Mouse (Mus musculus): Measurements from ENCODE around the gene Hmga1.

The Hmga1 gene

DNA sequence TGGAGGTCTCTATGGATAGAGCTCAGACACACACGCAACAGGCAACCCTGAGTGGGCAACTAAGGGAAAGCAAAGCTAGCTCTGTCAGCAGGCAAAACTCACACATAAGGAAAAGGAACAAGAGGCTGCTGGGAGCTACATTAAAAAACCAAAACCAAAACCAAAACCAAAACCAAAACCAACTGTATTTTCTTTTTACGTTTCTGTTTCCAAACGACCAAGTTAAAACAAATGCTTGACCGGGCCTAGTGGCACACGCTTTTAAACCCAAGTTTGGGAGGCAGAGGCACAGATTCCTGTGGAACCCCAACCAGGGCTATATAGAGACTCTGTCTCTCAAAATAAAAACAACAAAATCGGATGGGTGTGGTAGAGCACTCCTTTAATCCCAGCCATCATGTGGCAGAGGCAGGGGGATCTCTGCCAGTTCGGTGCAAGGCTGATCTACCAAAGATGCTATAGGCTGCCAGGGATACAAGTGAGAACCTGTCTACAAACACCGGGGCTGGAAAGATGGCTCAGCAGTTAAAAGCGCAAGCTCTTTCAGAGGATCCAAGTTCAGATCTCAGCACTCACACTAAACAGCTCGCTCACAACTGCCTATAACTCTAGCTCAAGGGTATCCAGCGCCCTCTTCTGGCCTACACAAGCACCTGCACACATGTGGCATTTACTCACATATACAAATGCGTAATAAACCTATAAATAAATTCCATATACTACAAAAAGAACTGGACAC, 35.7 kb downstream of the Hmga1 start:
- DNase-seq, result no peak

- DNase-seq, result no peak
Observed at GRCm38 (mm10) chr17:27592565-27592910, 36.2 kb downstream of the Hmga1 start.

- peak; percentile 47 to 57 for DNase-seq
Observed at GRCm38 (mm10) chr17:27595659-27596375, 39.5 kb downstream of the Hmga1 start.

DNA sequence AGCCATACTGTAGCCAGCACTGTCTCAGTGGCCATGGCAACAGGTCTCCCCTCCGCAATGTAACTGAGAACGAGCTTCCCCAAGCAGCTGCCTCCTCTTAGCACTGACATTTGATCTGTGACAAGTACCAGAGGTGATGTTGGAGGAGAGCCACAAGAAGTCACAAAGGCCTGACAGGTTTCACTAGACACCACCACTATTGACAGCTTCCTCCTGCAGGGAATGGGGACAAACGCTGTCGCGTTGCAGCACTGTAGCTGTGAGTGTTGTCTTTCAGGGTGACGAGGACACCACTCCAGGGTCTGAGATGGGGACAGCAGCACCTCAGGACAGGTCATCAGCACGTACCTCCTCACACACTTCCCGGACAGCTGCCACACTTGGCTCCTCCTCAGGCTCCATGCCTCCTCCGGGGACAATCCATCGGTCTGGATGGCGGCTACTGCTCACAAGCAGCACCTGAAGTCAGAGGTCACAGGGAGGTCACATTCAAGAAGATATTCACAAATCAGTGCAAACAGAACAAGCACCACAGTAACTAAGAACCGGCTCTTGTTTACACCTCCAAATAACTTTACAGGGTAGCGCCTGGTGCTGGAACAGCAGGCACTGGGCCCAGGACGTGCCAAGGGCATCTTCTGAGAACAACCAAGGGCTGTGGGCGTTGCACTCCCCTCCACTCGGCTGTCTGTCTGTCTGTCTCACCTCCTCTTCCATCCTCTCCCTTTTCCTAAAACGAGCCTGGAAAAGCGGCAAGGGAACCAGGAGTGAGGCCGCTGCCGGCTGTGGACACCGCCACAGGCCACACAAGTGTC, 40.3 kb downstream of the Hmga1 start:
- DNase-seq, result peak in 1 of 2 experiments; percentile 52

- DNase-seq, result no peak
Observed at GRCm38 (mm10) chr17:27600286-27600685, 44.0 kb downstream of the Hmga1 start.

DNA sequence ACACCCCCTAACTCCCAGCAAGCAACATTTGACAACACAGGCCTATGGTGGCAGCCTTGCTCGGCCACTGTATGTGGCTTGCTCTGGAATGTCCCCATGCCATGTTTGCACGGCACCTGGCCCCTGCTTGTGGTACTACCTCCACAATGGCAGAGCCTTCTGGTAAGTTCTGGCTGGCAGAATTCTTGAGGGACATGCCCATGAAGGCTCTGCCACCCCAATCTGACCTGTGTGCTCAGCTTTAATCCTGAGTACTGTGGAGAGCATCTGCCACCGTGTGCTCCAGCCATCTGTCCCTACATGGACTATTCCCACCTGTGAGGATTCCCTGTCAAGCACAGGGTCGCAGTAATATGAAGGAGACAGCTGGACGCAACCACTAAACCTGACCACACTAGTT, 44.6 kb downstream of the Hmga1 start:
- DNase-seq, result peak; percentile 78 to 81

DNA sequence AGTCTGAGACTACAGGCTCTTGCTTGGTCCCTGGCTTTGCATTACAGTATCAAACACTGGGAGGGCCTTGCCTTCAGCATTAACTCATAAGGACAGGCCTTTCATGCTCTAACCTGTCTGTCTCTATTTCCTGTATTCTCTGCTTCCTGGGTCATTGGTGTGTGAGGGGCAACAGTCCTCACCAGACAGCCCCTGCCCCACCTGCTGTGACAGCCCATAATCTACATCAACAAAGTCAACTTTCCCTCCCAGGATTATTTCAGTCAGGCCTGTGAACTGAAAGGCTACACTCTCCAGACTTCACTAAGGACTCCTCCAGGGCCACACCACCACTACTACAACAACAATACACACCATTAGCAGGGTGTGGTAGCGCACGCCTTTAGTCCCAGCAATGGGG, 46.7 kb downstream of the Hmga1 start:
- DNase-seq, result no peak

- DNase-seq, result peak; percentile 66 to 72
Observed at GRCm38 (mm10) chr17:27603522-27604234, 47.4 kb downstream of the Hmga1 start.

DNA sequence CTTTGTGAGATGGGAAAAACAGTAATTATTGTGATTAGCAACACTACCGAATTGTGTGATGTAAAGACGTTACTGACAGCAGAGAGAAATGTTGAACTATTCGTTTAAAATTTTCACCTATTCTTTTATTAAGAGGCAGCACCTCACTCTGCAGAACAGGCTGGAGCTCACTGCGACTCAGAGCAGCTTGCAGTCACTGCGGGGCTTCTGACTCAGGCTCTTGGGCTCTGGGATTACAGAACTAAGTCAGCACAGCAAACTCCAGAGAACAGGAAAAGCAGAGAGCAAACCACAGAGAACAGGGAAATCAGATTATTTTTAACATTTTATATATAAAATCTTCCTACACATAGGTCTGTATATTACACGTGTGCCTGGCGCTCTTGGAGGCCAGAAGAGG, 53.3 kb downstream of the Hmga1 start:
- peak; percentile 53 to 65 for DNase-seq

DNA sequence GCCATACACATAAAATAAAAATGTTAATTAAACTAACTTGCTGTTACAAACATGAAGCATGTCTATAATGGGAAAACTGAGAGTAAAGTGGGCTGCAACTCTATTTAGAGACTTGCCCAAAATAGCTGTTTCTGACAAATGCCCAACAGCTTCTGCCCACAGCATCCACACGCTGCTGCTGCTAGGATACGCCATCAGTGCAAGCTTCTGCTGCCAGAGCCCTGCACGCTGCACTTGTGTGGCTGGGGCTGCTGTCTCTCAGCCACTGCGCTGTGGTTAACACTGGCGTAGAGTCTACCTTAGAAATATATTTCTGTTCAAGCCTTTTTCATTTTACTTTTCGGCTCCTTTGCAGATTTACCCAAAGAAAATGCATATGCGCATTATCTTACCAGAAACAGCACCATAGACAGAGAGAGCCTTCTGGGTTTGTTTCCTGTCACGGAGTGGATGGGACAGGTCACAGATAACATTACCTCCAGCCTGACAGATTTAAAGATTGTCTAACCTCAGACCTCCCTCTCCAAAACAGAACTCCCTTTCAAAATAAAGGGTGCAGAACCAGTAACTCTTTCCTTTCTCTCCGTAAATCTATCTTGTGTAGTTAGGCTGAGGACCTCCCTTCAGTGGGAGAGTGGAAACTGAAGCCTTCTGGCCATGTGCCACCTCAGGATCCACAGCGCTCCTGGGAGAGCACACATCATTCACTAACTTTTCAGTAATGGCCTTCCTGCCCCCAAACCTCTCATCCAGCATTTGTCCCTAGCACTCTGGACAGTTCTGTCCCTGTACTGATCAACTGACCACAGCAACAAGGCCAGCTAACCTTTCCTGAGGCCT, 54.6 kb downstream of the Hmga1 start:
- DNase-seq, result peak in 1 of 2 experiments; percentile 37

DNA sequence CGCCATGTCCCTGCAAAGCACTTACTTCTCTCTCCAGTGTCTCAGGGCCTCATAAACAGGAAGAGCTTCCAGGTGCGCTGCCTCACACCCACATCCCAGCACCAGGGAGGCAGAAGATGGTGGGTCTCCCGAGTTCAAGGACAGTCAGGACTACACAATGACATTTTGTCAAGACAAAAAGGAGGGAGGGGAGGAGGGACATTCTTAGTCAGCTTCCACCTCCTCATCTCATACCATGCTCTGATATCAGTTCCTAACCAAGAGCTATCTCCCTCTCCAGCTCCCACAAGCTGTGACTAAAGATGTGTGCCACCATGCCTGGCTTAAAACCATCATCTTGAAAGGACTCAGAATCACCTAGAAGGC, 55.2 kb downstream of the Hmga1 start:
- DNase-seq, result no peak

- DNase-seq, result no peak
Observed at GRCm38 (mm10) chr17:27611994-27612393, 55.7 kb downstream of the Hmga1 start.

DNA sequence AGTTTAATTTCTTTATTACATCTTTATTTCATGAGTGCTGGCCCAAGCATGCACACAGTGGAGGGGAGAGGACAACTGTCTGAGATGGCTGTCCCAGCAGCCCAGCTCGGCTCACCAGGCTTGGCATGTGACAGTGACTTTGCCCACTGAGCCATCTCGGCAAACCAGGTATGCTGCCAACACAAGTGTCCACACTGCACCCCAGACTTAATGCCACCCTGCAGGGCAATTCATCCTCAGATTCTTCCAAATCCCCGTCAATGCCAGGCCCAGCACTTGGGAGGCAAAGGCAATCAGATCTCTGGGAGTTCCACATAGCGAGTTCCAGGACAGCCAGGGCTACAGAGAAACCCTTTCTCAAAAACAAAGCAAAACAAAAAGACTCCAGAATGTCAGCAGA, 56.7 kb downstream of the Hmga1 start:
- DNase-seq, result peak; percentile 62 to 65
